Mouse (Mus musculus) left cerebral cortex, adult 2 months (tissue): ENCODE data around the gene Camta1. TPM values are rescaled to one million over a fixed set of nuclear protein-coding genes. Genes with fewer than 3 reads are reported as not detected.
"Not testable (repeated sequence)": the region's sequence is repeated elsewhere in the genome, so short reads cannot be mapped to it uniquely, and the experiment has no call there.

ENCODE experiments used
- DNase-seq, 2 experiments: peaks; one replicate each; pipeline ENCODE4 v3.0.0; 2021 to 2022; ENCODE audit warnings: low spot score in 2 of 2, mixed read lengths in 1 of 2; ENCODE audit errors: extremely low spot score in 1 of 2
- H3K27ac ChIP-seq: fragments of 200-600 bp; 2 replicates; pipeline ENCODE4 v1.8.1; 2022
- H3K4me3 ChIP-seq: fragments of 200-600 bp; 2 replicates; pipeline ENCODE4 v1.8.1; 2022
- CTCF ChIP-seq: fragments of 200-600 bp; IDR thresholded peaks from 2 replicates; pipeline ENCODE4 v1.8.1; 2022; ENCODE audit warnings: antibody characterized with exemption, mild to moderate bottlenecking, moderate library complexity
- intact Hi-C: fragments of 180-260 bp; cut with DNase I; formaldehyde crosslinking; loops from one replicate; pipeline ENCODE4 v1.15.1; 2025
- total RNA-seq, 2 experiments: library from RNA; stranded (reverse); gene quantifications; 2 replicates each; pipeline ENCODE4 v1.2.3; 2021

Camta1 gene
- total RNA-seq, 2 experiments from 2014 or later, result 242 to 255 TPM

GRCm38 (mm10) chr4:151046524-151046923 is 815.2 kb downstream of the Camta1 start:
- TF ChIP-seq CTCF, result no peak
- no peak for DNase-seq
- intact Hi-C loops, result no loop called here
- no peak overlapping the region for H3K4me3 ChIP-seq
- no peak overlapping the region for H3K27ac ChIP-seq

- TF ChIP-seq CTCF, result no peak
- Histone ChIP-seq H3K27ac (peak overlapping the region; percentile 94), H3K4me3 (peak overlapping the region; percentile 83)
- intact Hi-C loops, result loop anchor here (1.0 to 5.0 kb wide), 2 partner anchors 95 to 133 kb away; partner anchors contain the start of genes Park7 and Tnfrsf9
- peak; percentile 32 to 36 for DNase-seq
Observed at GRCm38 (mm10) chr4:151044944-151045570, 816.6 kb downstream of the Camta1 start.

- Histone ChIP-seq H3K27ac (peak within 1 kb of the TSS; percentile 99), H3K4me3 (peak within 1 kb of the TSS; percentile 83)
- intact Hi-C loops, result loop anchor here (1.0 to 5.0 kb wide), 2 partner anchors 96 to 132 kb away; partner anchors contain the start of genes Park7 and Tnfrsf9
- no peak for TF ChIP-seq CTCF
- DNase-seq, result peak; percentile 98
Observed at GRCm38 (mm10) chr4:151044037-151044943, 817.4 kb downstream of the Camta1 start, which contains the start of gene Per3. TSS of gene Per3 (minus strand) at chr4:151044665.

- peak overlapping the region; percentile 83 for H3K4me3 ChIP-seq
- DNase-seq, result peak in 1 of 2 experiments; percentile 24
- intact Hi-C loops, result loop anchor here (5.0 kb wide), 1 partner anchor 131 kb away; the partner anchor contains the start of genes Park7 and Tnfrsf9
- no peak overlapping the region; the same call in 1 of the 2 replicates for H3K27ac ChIP-seq
- no peak; the same call in 1 of the 2 replicates for TF ChIP-seq CTCF
Observed at GRCm38 (mm10) chr4:151043281-151043680, 818.4 kb downstream of the Camta1 start.

- TF ChIP-seq CTCF, result no peak; the same call in 1 of the 2 replicates
- Histone ChIP-seq H3K27ac (peak overlapping the region; percentile 16; the same call in 1 of the 2 replicates), H3K4me3 (peak overlapping the region; percentile 3)
- intact Hi-C loops, result loop anchor here (5.0 kb wide), 1 partner anchor 129 kb away; the partner anchor contains the start of genes Park7 and Tnfrsf9
- peak in 1 of 2 experiments; percentile 26 for DNase-seq
Observed at GRCm38 (mm10) chr4:151041506-151041905, 820.2 kb downstream of the Camta1 start.

- intact Hi-C loops, result no loop called here
- Histone ChIP-seq H3K4me3 (no peak overlapping the region), H3K27ac (no peak overlapping the region)
- no peak for TF ChIP-seq CTCF
- DNase-seq, result no peak
Observed at GRCm38 (mm10) chr4:151037800-151038199, 823.9 kb downstream of the Camta1 start.

- intact Hi-C loops, result no loop called here
- no peak for TF ChIP-seq CTCF
- DNase-seq, result no peak
- Histone ChIP-seq H3K4me3 (no peak overlapping the region), H3K27ac (no peak overlapping the region)
Observed at GRCm38 (mm10) chr4:151036521-151036920, 825.2 kb downstream of the Camta1 start.

- DNase-seq, result no peak
- intact Hi-C loops, result no loop called here
- Histone ChIP-seq H3K27ac (no peak overlapping the region), H3K4me3 (no peak overlapping the region)
- peak; percentile 77 for TF ChIP-seq CTCF
Observed at GRCm38 (mm10) chr4:151027001-151027400, 834.7 kb downstream of the Camta1 start.

- Histone ChIP-seq H3K4me3 (no peak overlapping the region), H3K27ac (no peak overlapping the region)
- DNase-seq, result no peak
- no peak for TF ChIP-seq CTCF
- intact Hi-C loops, result no loop called here
Observed at GRCm38 (mm10) chr4:151024152-151024551, 837.5 kb downstream of the Camta1 start.

- DNase-seq, H3K27ac ChIP-seq, H3K4me3 ChIP-seq, intact Hi-C loops: not testable (repeated sequence)
Observed at GRCm38 (mm10) chr4:151017356-151017755, 844.3 kb downstream of the Camta1 start.

- no peak for TF ChIP-seq CTCF
- DNase-seq, result no peak
- intact Hi-C loops, result no loop called here
- Histone ChIP-seq H3K4me3 (no peak overlapping the region), H3K27ac (no peak overlapping the region)
Observed at GRCm38 (mm10) chr4:151015946-151016345, 845.7 kb downstream of the Camta1 start.

- Histone ChIP-seq H3K27ac (no peak overlapping the region), H3K4me3 (no peak overlapping the region)
- no peak for DNase-seq
- no peak for TF ChIP-seq CTCF
- intact Hi-C loops, result no loop called here
Observed at GRCm38 (mm10) chr4:151010316-151010715, 851.4 kb downstream of the Camta1 start.
